Mouse (Mus musculus): ENCODE data around the gene 1700056E22Rik. TPM values are rescaled to one million over a fixed set of nuclear protein-coding genes. Genes with fewer than 3 reads are reported as not detected.

Gene 1700056E22Rik
- polyA plus RNA-seq, 1 experiment: 0.97 TPM

GRCm38 (mm10) chr1:184030070-184030802 lies 3.9 kb downstream of the 1700056E22Rik start:
- no peak for DNase-seq
- Histone ChIP-seq H3K4me1 (ENCODE audit: control insufficient read depth, insufficient read depth, low read length) (no peaks in the 10 kb centered on the region), H3K4me3 (replicated peaks; ENCODE audit: extremely low read depth, low read depth, low read length) (no peak overlapping the region)
- 93% methylated on average over 8 of the region's 8 CpGs for WGBS
- TF ChIP-seq POLR2A (IDR thresholded peaks at IDR 0.05; ENCODE audit: borderline replicate concordance, extremely low read depth, low read depth, low read length) (no peak), CTCF (IDR thresholded peaks at IDR 0.05; ENCODE audit: insufficient read depth, low read length) (no peak)

GRCm38 (mm10) chr1:184027039-184027438 lies 7.1 kb downstream of the 1700056E22Rik start:
- TF ChIP-seq CTCF (IDR thresholded peaks at IDR 0.05; ENCODE audit: insufficient read depth, low read length): no peak
- no peak for TF ChIP-seq POLR2A (IDR thresholded peaks at IDR 0.05; ENCODE audit: borderline replicate concordance, extremely low read depth, low read depth, low read length)
- no peak for DNase-seq
- Histone ChIP-seq H3K4me3 (replicated peaks; ENCODE audit: extremely low read depth, low read depth, low read length) (no peak overlapping the region), H3K4me1 (ENCODE audit: control insufficient read depth, insufficient read depth, low read length) (no peaks in the 10 kb centered on the region)
- WGBS: 63% methylated on average over 3 of the region's 3 CpGs

- no peak for DNase-seq
- no peak overlapping the region for H3K4me3 ChIP-seq (replicated peaks; ENCODE audit: extremely low read depth, low read depth, low read length)
- H3K4me1 ChIP-seq (ENCODE audit: control insufficient read depth, insufficient read depth, low read length): no peaks in the 10 kb centered on the region
- TF ChIP-seq CTCF (IDR thresholded peaks at IDR 0.05; ENCODE audit: insufficient read depth, low read length) (no peak), POLR2A (IDR thresholded peaks at IDR 0.05; ENCODE audit: borderline replicate concordance, extremely low read depth, low read depth, low read length) (no peak)
- 86% methylated on average over 5 of the region's 5 CpGs for WGBS
These were observed 9.0 kb downstream of the 1700056E22Rik start for GRCm38 (mm10) chr1:184025079-184025478.

GRCm38 (mm10) chr1:184024631-184025030 lies 9.5 kb downstream of the 1700056E22Rik start:
- DNase-seq: no peak
- WGBS: 92% methylated on average over 2 of the region's 2 CpGs
- Histone ChIP-seq H3K4me1 (ENCODE audit: control insufficient read depth, insufficient read depth, low read length) (no peaks in the 10 kb centered on the region), H3K4me3 (replicated peaks; ENCODE audit: extremely low read depth, low read depth, low read length) (no peak overlapping the region)
- no peak for TF ChIP-seq CTCF (IDR thresholded peaks at IDR 0.05; ENCODE audit: insufficient read depth, low read length)
- TF ChIP-seq POLR2A (IDR thresholded peaks at IDR 0.05; ENCODE audit: borderline replicate concordance, extremely low read depth, low read depth, low read length): no peak

- TF ChIP-seq POLR2A (IDR thresholded peaks at IDR 0.05; ENCODE audit: borderline replicate concordance, extremely low read depth, low read depth, low read length) (no peak), CTCF (IDR thresholded peaks at IDR 0.05; ENCODE audit: insufficient read depth, low read length) (no peak)
- no peak overlapping the region for H3K4me3 ChIP-seq (replicated peaks; ENCODE audit: extremely low read depth, low read depth, low read length)
- no peaks in the 10 kb centered on the region for H3K4me1 ChIP-seq (ENCODE audit: control insufficient read depth, insufficient read depth, low read length)
- no peak for DNase-seq
- WGBS: 69% methylated on average over 2 of the region's 2 CpGs
These were observed 10.1 kb downstream of the 1700056E22Rik start for GRCm38 (mm10) chr1:184023971-184024370.

- H3K4me3 ChIP-seq (replicated peaks; ENCODE audit: extremely low read depth, low read depth, low read length): no peak overlapping the region
- DNase-seq: no peak
- 43% methylated on average over 6 of the region's 6 CpGs for WGBS
- no peaks in the 10 kb centered on the region for H3K4me1 ChIP-seq (ENCODE audit: control insufficient read depth, insufficient read depth, low read length)
- no peak for TF ChIP-seq POLR2A (IDR thresholded peaks at IDR 0.05; ENCODE audit: borderline replicate concordance, extremely low read depth, low read depth, low read length)
- TF ChIP-seq CTCF (IDR thresholded peaks at IDR 0.05; ENCODE audit: insufficient read depth, low read length): no peak
These were observed 14.4 kb downstream of the 1700056E22Rik start for GRCm38 (mm10) chr1:184019722-184020107.

- Histone ChIP-seq H3K4me3 (replicated peaks; ENCODE audit: extremely low read depth, low read depth, low read length) (no peak overlapping the region), H3K4me1 (ENCODE audit: control insufficient read depth, insufficient read depth, low read length) (no peaks in the 10 kb centered on the region)
- 64% methylated on average over 6 of the region's 6 CpGs for WGBS
- TF ChIP-seq CTCF (IDR thresholded peaks at IDR 0.05; ENCODE audit: insufficient read depth, low read length) (no peak), POLR2A (IDR thresholded peaks at IDR 0.05; ENCODE audit: borderline replicate concordance, extremely low read depth, low read depth, low read length) (no peak)
- no peak for DNase-seq
These were observed 14.9 kb downstream of the 1700056E22Rik start for GRCm38 (mm10) chr1:184019042-184019721.

GRCm38 (mm10) chr1:184017606-184018005 lies 16.5 kb downstream of the 1700056E22Rik start:
- TF ChIP-seq CTCF (IDR thresholded peaks at IDR 0.05; ENCODE audit: insufficient read depth, low read length) (no peak), POLR2A (IDR thresholded peaks at IDR 0.05; ENCODE audit: borderline replicate concordance, extremely low read depth, low read depth, low read length) (no peak)
- no peaks in the 10 kb centered on the region for H3K4me1 ChIP-seq (ENCODE audit: control insufficient read depth, insufficient read depth, low read length)
- WGBS: 76% methylated on average over 2 of the region's 2 CpGs
- no peak overlapping the region for H3K4me3 ChIP-seq (replicated peaks; ENCODE audit: extremely low read depth, low read depth, low read length)
- no peak for DNase-seq

GRCm38 (mm10) chr1:184015995-184016730 lies 17.9 kb downstream of the 1700056E22Rik start:
- WGBS: 57% methylated on average over 10 of the region's 10 CpGs
- Histone ChIP-seq H3K4me3 (replicated peaks; ENCODE audit: extremely low read depth, low read depth, low read length) (no peak overlapping the region), H3K4me1 (ENCODE audit: control insufficient read depth, insufficient read depth, low read length) (no peaks in the 10 kb centered on the region)
- no peak for TF ChIP-seq POLR2A (IDR thresholded peaks at IDR 0.05; ENCODE audit: borderline replicate concordance, extremely low read depth, low read depth, low read length)
- TF ChIP-seq CTCF (IDR thresholded peaks at IDR 0.05; ENCODE audit: insufficient read depth, low read length): no peak
- no peak for DNase-seq

Measured in lung, adult 2 months (tissue).